Mouse (Mus musculus) ES-E14 (cell line): ENCODE measurements around the gene Gm9833. TPM values are rescaled to one million over a fixed set of nuclear protein-coding genes. Genes with fewer than 3 reads are reported as not detected.

ENCODE experiments used
- DNase-seq: peaks from one replicate; pipeline ENCODE4 v3.0.0-alpha.2; 2013; ENCODE audit warnings: low read depth, low spot score
- H3K27ac ChIP-seq: 2 replicates; pipeline ENCODE4 v1.5.1; 2012; ENCODE audit warnings: low read depth, mild to moderate bottlenecking, low read length, moderate library complexity, mixed read lengths; ENCODE audit not compliant: poor library complexity, insufficient read depth, severe bottlenecking
- H3K36me3 ChIP-seq: 2 replicates; pipeline ENCODE4 v1.6.1; 2012; ENCODE audit warnings: mild to moderate bottlenecking, low read length, moderate library complexity, mixed read lengths; ENCODE audit not compliant: control insufficient read depth, poor library complexity, insufficient read depth, severe bottlenecking
- H3K4me1 ChIP-seq, 2 experiments: fragments of 150-350 bp in 1 of 2; sonication (generic) in 1 of 2; 2 replicates each; pipeline ENCODE4 v1.6.1; 2012; ENCODE audit warnings: low read length in 2 of 2, mild to moderate bottlenecking in 1 of 2, mixed read lengths in 1 of 2; ENCODE audit not compliant: control insufficient read depth in 2 of 2, insufficient read depth in 2 of 2, poor library complexity in 1 of 2
- H3K4me3 ChIP-seq, 2 experiments: fragments of 150-350 bp in 1 of 2; sonication (generic) in 1 of 2; 2 replicates each; pipeline ENCODE4 v1.5.1; 2012; ENCODE audit warnings: low read length in 2 of 2, low read depth in 1 of 2, mild to moderate bottlenecking in 1 of 2, mixed read lengths in 1 of 2; ENCODE audit not compliant: insufficient read depth in 1 of 2, poor library complexity in 1 of 2, severe bottlenecking in 1 of 2
- H3K9ac ChIP-seq: 2 replicates; pipeline ENCODE4 v1.6.1; 2012; ENCODE audit warnings: low read depth, mild to moderate bottlenecking, low read length, mixed read lengths; ENCODE audit not compliant: poor library complexity, insufficient read depth, severe bottlenecking
- H3K9me3 ChIP-seq: fragments of 150-350 bp; sonication (generic); 2 replicates; pipeline ENCODE4 v1.6.1; 2012; ENCODE audit warnings: low read depth, mild to moderate bottlenecking, low read length; ENCODE audit not compliant: control insufficient read depth, insufficient read depth
- CHD2 ChIP-seq: IDR thresholded peaks from 2 replicates; pipeline ENCODE4 v1.6.1; 2014; ENCODE audit warnings: mild to moderate bottlenecking, low read depth, low read length, inconsistent platforms
- HCFC1 ChIP-seq: IDR thresholded peaks from 2 replicates; pipeline ENCODE4 v1.6.1; 2012; ENCODE audit warnings: low read length, inconsistent platforms, borderline replicate concordance; ENCODE audit not compliant: insufficient read depth
- MAFK ChIP-seq: IDR thresholded peaks from 2 replicates; pipeline ENCODE4 v1.6.1; 2014; ENCODE audit warnings: mild to moderate bottlenecking, low read depth, low read length, inconsistent platforms; ENCODE audit not compliant: insufficient read depth
- ZC3H11A ChIP-seq: IDR thresholded peaks from 2 replicates; pipeline ENCODE4 v1.6.1; 2012; ENCODE audit warnings: low read depth, mild to moderate bottlenecking, inconsistent platforms, low read length, borderline replicate concordance
- ZNF384 ChIP-seq: IDR thresholded peaks from 2 replicates; pipeline ENCODE4 v1.6.1; 2012; ENCODE audit warnings: low read depth, low read length, inconsistent platforms
- in situ Hi-C, 2 experiments: fragments of 600-800 bp; cut with MboI; formaldehyde crosslinking; loops; one replicate each; pipeline ENCODE4 v1.15.1; 2025; ENCODE audit warnings: low sequenced_read_pairs in 2 of 2, inconsistent platforms in 1 of 2; ENCODE audit not compliant: unreplicated experiment in 2 of 2
- total RNA-seq: library from RNA; depleted of rRNA; stranded (reverse); fragments of 300-350 nt; gene quantifications from 2 replicates; pipeline ENCODE4 v1.2.3, GENCODE M21; 2012

Gm9833 gene
- total RNA-seq, 1 experiment, result 14.6 TPM

DNA sequence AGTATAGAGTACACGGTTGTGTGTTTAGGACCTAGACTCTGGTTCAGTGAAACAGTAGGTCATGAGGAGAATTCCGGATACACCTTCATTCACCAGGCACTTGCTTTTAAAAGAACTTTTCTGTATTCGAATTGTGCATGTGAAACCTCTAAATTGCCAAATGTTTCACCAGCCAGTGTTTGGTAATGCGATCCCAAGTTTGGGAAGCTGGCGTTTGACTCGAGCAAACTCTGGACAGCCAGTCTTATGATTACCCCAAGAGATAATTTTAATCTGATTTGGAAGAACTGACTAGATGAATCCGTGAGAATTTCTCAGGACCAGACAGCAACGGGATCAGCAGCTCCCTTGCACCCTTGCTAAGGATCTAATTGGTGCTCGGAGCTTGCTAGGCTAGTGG is 33.3 kb downstream of the Gm9833 start:
- Histone ChIP-seq H3K27ac (no peak overlapping the region), H3K36me3 (no peaks in the 10 kb centered on the region), H3K9me3 (no peaks in the 10 kb centered on the region), H3K9ac (no peak overlapping the region), H3K4me1 (no peaks in the 10 kb centered on the region), H3K4me3 (no peak overlapping the region)
- no peak for DNase-seq
- TF ChIP-seq ZNF384 (no peak), HCFC1 (no peak), MAFK (no peak), ZC3H11A (no peak), CHD2 (no peak)
- in situ Hi-C loops, result no loop called here

DNA sequence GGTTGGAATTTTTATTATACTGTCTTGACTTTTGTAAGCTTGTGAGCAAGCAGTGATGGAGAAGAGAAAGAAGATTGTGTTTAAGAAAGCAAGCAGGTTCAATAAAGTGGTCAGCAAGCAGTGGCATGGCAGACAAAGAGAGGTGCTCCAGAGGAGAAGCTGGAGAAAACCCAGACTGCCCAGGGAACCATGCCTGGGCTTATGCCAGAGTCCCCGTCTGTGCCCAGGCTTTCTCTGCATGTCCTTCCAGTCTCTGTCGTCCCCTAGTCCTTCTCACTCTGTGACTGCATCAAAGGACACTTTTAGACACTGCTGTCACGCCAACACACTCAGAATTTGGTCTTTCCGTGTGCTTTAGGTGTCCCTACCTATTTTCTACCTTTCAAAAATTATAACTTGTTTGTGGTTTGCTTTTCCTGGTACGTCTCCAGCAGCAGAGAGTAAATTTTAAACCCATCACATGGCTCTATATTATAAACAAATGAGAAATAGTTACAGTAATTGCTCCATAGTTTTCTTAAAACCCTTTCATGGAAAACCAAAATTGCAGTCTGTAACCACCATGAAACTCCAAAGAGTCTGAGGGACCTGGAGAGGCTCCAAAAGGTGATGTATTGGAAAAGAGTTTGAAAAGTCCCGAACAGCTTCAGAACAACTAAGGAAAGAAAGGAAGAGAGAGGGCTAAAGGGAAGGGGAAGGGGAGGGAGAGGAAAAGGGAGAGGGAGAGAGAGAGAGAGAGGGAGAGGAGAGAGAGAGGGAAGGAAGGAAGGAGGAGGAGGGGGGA is 34.2 kb downstream of the Gm9833 start:
- Histone ChIP-seq H3K36me3 (no peaks in the 10 kb centered on the region), H3K27ac (no peak overlapping the region), H3K9ac (no peak overlapping the region), H3K4me1 (no peaks in the 10 kb centered on the region), H3K4me3 (no peak overlapping the region), H3K9me3 (no peaks in the 10 kb centered on the region)
- in situ Hi-C loops, result no loop called here
- DNase-seq, result no peak
- TF ChIP-seq ZNF384, result no peak
- no peak for TF ChIP-seq CHD2
- TF ChIP-seq HCFC1, result no peak
- TF ChIP-seq ZC3H11A, result no peak
- no peak for TF ChIP-seq MAFK

DNA sequence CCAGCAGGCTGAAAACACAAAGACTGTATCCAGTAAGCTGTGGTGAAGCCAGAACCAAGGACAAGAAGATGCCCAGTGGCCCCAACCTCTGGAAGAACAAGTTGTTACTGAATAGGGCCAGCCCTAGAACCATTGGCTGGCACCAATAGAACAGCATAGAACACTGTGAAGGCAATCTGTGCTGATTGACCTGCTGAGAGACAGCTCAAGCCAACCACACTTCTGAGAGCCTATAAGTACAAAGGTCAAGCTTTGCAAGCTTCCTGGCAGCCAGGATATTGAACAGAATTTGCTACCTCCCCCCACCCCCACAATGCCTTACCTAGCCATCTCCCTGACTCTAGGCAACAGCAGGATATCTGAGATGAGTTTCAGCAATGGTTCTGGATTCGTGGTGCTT is 35.7 kb downstream of the Gm9833 start:
- Histone ChIP-seq H3K4me3 (no peak overlapping the region), H3K27ac (no peak overlapping the region), H3K4me1 (no peaks in the 10 kb centered on the region), H3K9ac (no peak overlapping the region), H3K9me3 (no peaks in the 10 kb centered on the region), H3K36me3 (no peaks in the 10 kb centered on the region)
- TF ChIP-seq HCFC1, result no peak
- in situ Hi-C loops, result no loop called here
- DNase-seq, result no peak

DNA sequence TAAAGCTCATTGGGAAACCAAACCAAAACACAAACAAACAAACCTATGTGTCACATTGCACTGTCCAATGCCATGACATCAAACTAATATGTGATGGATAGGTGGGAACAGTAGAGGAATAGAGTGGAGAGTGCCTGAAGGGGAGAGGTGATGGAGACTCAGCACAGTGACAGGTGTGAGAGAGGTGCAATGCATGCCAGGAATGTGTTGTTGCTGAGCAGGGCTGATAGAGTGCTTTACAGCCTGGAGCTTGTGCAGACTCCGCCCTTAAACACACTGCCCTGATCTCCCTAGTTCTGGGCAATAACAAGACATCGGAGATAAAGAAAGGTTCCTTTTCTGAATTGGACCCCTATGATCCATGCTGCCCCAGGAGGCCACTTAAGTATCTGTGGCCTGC is 36.2 kb downstream of the Gm9833 start:
- Histone ChIP-seq H3K9ac (no peak overlapping the region), H3K9me3 (no peaks in the 10 kb centered on the region), H3K27ac (no peak overlapping the region), H3K4me1 (no peaks in the 10 kb centered on the region), H3K36me3 (no peaks in the 10 kb centered on the region), H3K4me3 (no peak overlapping the region)
- no peak for TF ChIP-seq HCFC1
- TF ChIP-seq ZC3H11A, result no peak
- TF ChIP-seq CHD2, result no peak
- no peak for TF ChIP-seq ZNF384
- TF ChIP-seq MAFK, result no peak
- no peak for DNase-seq
- in situ Hi-C loops, result no loop called here

DNA sequence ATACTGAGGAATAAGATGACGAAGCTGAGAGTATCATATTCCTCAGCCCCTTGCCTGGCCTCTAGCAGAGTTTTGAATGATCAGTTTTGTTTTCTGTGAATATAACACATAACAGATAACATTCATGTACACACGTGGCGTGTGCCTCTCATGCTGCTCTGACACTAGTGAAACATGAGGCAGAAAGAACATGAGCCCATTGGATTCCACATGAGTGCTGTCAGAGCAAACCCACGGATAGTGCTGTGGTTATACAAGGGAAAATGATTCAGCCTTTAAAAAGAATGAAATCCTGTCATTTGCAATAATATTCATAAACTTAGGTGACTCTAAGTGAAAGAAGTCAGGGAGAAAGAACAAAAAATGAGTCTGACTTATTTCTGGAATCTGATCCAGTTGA is 37.4 kb downstream of the Gm9833 start:
- Histone ChIP-seq H3K27ac (no peak overlapping the region), H3K4me3 (no peak overlapping the region), H3K9me3 (no peaks in the 10 kb centered on the region), H3K4me1 (no peaks in the 10 kb centered on the region), H3K36me3 (no peaks in the 10 kb centered on the region), H3K9ac (no peak overlapping the region)
- in situ Hi-C loops, result no loop called here
- TF ChIP-seq CHD2 (no peak), ZNF384 (no peak), MAFK (no peak), HCFC1 (no peak), ZC3H11A (no peak)
- DNase-seq, result no peak
